Mouse (Mus musculus) R1 (cell line): Measurements from ENCODE around the gene C2cd3.
A peak's percentile ranks its signal among the peaks of the same experiment; 100 is the strongest.

Experiments
- DNase-seq: peaks from one replicate; pipeline ENCODE4 v3.0.0-alpha.2; 2018; ENCODE audit warnings: low read depth, low spot score

The C2cd3 gene

DNA sequence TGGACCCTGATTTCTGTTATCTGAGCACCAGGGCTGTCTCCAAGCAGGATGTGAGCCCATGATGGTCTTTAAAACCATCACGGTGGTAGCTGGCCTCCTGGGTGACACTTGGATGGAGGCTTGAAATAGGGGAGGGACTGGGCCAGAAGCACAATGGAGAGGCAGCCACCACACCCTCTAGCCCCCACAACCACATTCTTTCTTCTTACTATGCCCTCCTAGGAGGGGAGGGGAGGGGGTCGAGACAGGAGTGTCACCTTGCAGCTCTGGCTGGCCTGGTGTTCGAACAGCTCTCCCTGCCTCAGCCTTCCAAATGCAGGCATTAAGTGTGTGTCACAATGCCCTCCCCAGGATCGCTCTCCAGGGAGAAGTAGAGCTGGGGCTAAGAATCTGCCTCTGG, 125.4 kb downstream of the C2cd3 start:
- DNase-seq: peak; percentile 57

- no peak for DNase-seq
Measured at GRCm38 (mm10) chr7:100497982-100498381, 125.9 kb downstream of the C2cd3 start.

DNA sequence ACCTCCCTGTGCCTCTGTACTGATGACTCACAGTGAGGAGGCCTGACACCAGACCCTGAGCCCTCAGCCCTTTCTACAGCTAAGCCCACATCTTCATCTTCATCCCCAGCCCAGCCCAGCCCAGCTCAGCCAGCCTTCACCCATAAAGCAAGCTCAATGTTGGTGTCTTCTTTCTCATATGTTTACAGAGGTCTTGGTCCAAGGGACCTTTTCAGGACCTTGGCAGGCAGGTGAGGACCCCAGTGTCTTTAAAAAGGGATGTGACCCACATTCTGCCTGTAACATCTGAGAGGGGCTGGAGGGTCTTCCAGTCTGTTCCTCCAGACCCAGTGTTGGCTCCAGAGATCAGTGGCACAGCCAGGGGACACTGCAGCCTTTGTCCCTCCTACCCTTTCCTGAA, 127.4 kb downstream of the C2cd3 start:
- no peak for DNase-seq

GRCm38 (mm10) chr7:100500276-100500977, 128.4 kb downstream of the C2cd3 start:
- peak; percentile 84 for DNase-seq

DNA sequence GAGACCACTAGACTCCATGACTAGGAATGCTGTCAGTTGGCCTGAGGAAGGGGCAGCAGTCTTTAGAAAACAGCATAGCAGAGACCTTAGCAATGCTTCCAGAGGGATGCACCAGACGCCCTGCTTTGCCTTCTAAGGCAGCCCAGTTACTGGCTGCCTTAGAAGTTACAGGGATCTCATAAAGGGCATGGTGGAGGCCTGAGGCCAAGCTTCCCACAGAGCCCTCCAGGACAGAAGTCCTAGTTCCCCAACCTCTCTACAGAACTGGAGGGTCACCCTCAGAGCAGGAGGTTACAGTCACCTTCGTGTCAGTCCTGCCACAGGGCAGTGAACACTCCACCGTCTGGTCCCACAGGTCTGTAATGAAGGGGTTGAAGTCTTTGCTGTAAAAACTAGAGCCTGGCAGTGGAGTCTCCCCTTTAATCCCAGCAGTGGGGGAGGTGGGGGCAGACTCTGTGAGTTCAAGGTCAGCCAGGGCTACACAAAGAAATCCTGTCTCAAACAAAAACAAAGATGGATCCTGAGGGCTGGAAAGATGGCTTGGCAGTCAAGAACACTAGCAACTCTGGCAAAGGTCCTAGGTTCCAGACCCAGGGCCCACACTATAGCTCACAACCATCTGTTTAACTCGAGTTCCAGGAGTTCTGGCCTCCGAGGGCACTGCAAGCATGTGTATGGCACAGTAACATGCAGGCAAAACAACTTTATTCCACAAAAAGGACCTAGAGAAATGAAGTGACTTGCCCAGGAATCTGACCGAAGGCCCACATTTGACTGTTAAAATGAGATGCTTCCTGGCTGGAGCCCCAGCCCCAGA, 129.2 kb downstream of the C2cd3 start:
- peak; percentile 79 for DNase-seq

DNA sequence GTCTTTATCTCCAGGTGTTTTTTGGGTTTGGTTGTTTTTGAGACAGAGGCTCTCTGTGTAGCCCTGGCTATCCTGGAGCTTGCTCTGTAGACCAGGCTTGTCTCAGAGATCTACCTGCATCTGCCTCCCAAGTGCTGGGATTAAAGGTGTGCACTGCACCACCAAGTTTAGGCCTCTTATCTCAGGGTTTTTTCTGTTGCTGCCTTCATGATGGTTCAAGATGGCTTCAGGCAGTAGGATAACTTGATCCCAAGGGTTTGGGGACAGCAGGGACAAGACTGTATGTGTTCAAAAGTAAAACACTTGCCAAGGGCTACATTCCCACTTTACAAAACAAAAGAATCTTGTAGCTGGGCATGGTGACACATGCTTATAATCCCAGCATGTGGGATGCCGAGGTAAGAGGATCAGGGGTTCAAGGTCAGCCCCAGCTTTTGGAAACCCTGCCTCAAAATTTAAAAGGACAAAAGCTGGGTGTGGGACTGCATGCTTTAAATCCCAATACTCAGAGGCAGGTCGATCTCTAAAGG, 129.9 kb downstream of the C2cd3 start:
- DNase-seq: peak; percentile 97

DNA sequence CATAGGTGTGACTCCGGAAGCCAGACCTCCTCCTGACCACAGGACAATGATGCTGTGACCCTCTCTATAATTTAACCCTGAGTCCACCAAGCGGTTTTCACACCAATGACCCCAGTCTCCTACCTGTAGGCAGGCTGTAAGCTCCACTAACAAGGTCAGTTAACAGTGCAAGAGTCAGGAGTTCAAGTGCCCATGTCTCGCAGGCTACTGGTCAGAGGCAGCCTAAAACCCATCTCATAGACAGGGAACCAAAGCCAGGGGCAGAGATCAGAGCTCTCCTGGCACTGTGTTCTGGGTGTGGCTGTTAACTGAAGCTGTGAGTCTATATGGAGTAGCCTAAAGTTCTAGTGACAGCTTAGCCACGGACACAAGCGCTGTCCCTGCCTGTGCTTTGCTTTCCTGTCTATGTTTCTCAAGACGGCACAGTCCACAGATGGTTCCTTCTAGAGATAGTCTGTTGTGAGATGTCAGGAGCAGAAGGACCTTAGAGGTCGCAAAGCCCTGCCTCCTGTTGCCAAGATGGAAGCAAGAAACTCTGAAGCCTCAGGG, 130.4 kb downstream of the C2cd3 start:
- DNase-seq: no peak

- DNase-seq: no peak
Measured at GRCm38 (mm10) chr7:100503076-100503475, 131.0 kb downstream of the C2cd3 start.

GRCm38 (mm10) chr7:100504740-100505487, 132.9 kb downstream of the C2cd3 start:
- peak; percentile 67 for DNase-seq

DNA sequence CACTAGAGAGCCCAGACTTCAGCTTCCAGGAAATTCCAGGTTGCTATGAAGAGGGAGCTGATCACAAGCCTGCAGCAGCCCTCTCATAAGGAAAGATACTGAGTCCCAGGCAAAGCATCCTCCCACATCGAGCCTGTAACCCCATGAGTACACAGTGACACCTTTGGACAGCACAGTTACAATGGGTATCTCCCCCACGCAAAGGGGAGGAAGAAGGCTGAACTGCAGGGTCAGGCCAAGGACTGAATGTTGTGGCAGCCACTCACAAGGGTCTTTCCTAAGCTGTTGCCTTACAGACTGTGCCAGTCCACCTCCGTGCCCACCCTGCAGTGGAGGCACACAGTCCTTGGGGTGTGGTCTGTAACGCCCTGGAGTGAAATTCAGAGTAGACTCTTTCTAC, 134.5 kb downstream of the C2cd3 start:
- no peak for DNase-seq

DNA sequence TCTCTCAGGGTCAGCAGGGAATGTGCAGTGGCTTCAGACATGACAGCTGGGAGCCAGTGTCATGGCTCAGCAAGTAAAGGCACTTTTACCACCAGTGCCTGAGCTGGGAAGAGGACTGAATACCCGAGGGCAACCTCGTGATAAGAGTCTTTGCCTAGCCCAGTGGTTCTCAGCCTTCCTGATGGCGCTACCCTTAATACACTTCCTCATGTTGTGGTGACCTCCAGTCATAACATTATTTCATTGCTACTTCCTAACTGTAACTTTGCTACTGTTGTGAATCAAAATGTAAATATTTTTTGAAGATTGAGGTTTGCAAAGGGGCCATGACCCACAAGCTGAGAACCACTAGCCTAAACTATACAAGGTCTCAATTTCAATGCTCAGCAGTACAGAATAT, 136.6 kb downstream of the C2cd3 start:
- no peak for DNase-seq

DNA sequence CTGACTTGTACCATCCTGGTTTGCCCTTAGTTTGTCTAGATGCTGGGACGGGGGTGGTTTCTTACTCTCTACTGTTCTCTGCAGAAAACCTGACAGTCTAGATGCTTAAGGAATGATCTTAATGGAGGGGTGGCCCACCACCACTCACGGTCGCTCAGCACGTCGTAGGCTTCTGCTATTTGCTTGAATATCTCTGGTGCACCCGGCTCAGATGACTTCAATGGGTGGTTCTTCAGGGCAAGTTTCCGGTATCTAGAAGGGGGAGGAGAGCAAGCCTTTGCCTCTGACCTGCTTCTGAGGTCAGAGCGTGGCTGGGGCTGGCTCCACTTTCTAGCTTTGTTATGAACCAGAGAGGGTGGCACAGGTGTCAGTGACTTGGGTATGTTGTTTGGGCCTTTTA, 139.6 kb downstream of the C2cd3 start:
- no peak for DNase-seq

- DNase-seq: peak; percentile 58
Measured at GRCm38 (mm10) chr7:100514573-100514972, 142.5 kb downstream of the C2cd3 start, which contains the start of gene Dnajb13. TSS of gene Dnajb13 (minus strand) at chr7:100514960.
